Mouse (Mus musculus): ENCODE measurements at regions not wholly inside any gene's neighbourhood (a gene's known extent, or its start where the extent isn't known, plus 50 kb on each side); places are given as distances from the start of the nearest gene placed in this dataset.

DNA sequence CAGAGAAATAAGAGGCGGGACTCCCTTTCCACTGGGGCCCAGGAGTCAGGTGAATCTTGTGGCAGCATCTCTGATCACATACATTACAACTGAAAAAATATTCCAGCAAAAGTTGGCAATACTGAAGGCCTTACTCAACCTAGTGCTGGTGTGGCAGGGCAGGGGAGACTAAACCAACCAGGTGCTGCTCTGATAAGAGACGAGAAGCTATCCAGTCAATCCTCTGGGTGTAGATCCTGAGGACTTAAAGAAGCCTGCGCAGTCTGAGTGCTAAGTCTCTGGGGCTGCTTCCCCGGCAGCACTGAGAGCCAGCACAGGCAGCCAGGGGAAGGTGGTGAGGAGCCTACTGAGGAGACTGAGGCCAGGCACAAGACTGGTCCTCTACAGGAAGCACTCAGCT, 51.0 kb upstream of the Plcl2 start:
- peaks cover 21% of the 10 kb centered on the region for H3K4me1 ChIP-seq (replicated peaks)
- ATAC-seq (ENCODE audit: low read depth) (no peak; the same call in 1 of the 2 replicates), DNase-seq (no peak)
- no peak overlapping the region for H3K4me3 ChIP-seq (replicated peaks)
- no peaks in the 10 kb centered on the region for H3K36me3 ChIP-seq
- no peaks in the 10 kb centered on the region for H3K9me3 ChIP-seq (replicated peaks)
- no peak overlapping the region for H3K9ac ChIP-seq
- H3K27me3 ChIP-seq = no peaks in the 10 kb centered on the region
- H3K27ac ChIP-seq = no peak overlapping the region
- no peak overlapping the region for H3K4me2 ChIP-seq
- 47% methylated on average over 4 of the region's 4 CpGs for WGBS (ENCODE audit: insufficient replicate concordance)
